Mouse (Mus musculus) MN1 (cell line): ENCODE results near the gene Hecw2.

Experiments used
- DNase-seq: peaks from one replicate; pipeline ENCODE4 v3.0.0-alpha.2; 2016; ENCODE audit warnings: low spot score

Hecw2 gene

GRCm38 (mm10) chr1:53784291-53784720, 410.7 kb downstream of the Hecw2 start:
- peak; percentile 33 for DNase-seq

- DNase-seq, result no peak
These were observed 412.0 kb downstream of the Hecw2 start for GRCm38 (mm10) chr1:53782956-53783355.

GRCm38 (mm10) chr1:53782079-53782478, 412.9 kb downstream of the Hecw2 start:
- no peak for DNase-seq

GRCm38 (mm10) chr1:53781311-53781710, 413.7 kb downstream of the Hecw2 start:
- DNase-seq, result no peak

GRCm38 (mm10) chr1:53776176-53776905, 418.6 kb downstream of the Hecw2 start:
- no peak for DNase-seq

- no peak for DNase-seq
These were observed 419.4 kb downstream of the Hecw2 start for GRCm38 (mm10) chr1:53775545-53775944.

- no peak for DNase-seq
These were observed 419.9 kb downstream of the Hecw2 start for GRCm38 (mm10) chr1:53775036-53775435.

GRCm38 (mm10) chr1:53774571-53774970, 420.4 kb downstream of the Hecw2 start:
- no peak for DNase-seq

- DNase-seq, result no peak
These were observed 421.0 kb downstream of the Hecw2 start for GRCm38 (mm10) chr1:53773994-53774393.

- DNase-seq, result no peak
These were observed 422.0 kb downstream of the Hecw2 start for GRCm38 (mm10) chr1:53772967-53773366.

- DNase-seq, result no peak
These were observed 423.5 kb downstream of the Hecw2 start for GRCm38 (mm10) chr1:53771476-53771875.

- no peak for DNase-seq
These were observed 428.9 kb downstream of the Hecw2 start for GRCm38 (mm10) chr1:53766112-53766511.

- DNase-seq, result no peak
These were observed 437.7 kb downstream of the Hecw2 start for GRCm38 (mm10) chr1:53757316-53757715.
